Mouse (Mus musculus): ENCODE results near the gene Lrmp. TPM values are rescaled to one million over a fixed set of nuclear protein-coding genes. Genes with fewer than 3 reads are reported as not detected.

Gene Lrmp
- total and polyA plus RNA-seq, 3 experiments, result 64.3 to 70.1 TPM; not detected in 1

DNA sequence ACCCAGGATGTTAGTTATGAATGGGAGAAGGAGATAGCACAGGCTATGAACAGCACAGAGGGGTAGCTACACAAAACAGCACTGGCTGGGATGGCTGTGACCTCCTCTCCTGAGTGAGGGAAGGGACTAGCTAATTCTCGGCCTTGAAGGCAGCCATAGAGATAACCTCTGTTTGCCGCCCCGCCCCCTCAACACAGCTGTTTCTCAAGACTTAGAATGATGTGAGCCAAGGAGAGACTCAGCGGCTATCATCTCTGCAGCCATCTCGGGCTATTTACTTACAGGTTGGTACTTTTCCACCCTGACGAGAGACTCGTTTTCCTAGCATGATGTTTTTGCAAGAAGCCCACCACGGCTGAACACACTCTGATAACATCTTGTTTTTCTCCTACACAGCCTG is 47.8 kb upstream of the Lrmp start:
- Histone ChIP-seq H3K36me3 (ENCODE audit: control insufficient read depth in 1 of 2, insufficient read depth in 2 of 2, low read length in 2 of 2) (no peaks in the 10 kb centered on the region), H3K4me1 (ENCODE audit: control insufficient read depth in 1 of 2, insufficient read depth in 2 of 2, low read length in 2 of 2) (no peaks in the 10 kb centered on the region)

DNA sequence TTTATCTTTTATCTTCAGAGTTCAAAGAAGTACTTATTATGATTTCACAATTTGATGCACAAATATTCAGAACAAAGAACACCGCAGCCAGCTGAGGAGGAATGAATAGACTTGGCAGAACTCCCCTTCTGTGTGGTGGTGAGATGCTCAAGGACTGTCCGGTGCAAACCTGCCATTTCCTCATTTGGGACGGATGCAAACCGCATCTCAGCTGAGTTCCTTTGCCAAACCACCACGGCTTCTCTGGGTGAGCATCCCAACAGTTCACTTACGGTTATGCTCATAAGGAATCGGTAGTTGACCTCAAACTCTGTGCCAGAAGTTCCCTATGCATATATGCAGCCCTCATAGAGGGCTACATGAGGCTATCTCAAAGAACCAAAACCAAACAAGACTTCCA is 46.1 kb upstream of the Lrmp start:
- Histone ChIP-seq H3K27me3 (ENCODE audit: control insufficient read depth in 1 of 2, insufficient read depth in 2 of 2, low read length in 2 of 2) (peaks cover 0 to 1% of the 10 kb centered on the region in 2 experiments; a peak in 1 of 4 replicates), H3K9ac (ENCODE audit: control insufficient read depth, low read depth, low read length, poor library complexity, severe bottlenecking) (no peak overlapping the region), H3K4me1 (ENCODE audit: control insufficient read depth in 1 of 2, insufficient read depth in 2 of 2, low read length in 2 of 2) (no peaks in the 10 kb centered on the region), H3K27ac (ENCODE audit: control insufficient read depth, low read depth, low read length) (no peak overlapping the region), H3K4me3 (ENCODE audit: control insufficient read depth in 1 of 2, insufficient read depth in 1 of 2, low read depth in 2 of 2, low read length in 2 of 2) (no peak overlapping the region), H3K36me3 (ENCODE audit: control insufficient read depth in 1 of 2, insufficient read depth in 2 of 2, low read length in 2 of 2) (no peaks in the 10 kb centered on the region), H3K79me2 (ENCODE audit: control insufficient read depth, insufficient read depth, low read length, poor library complexity) (no peaks in the 10 kb centered on the region), H3K9me3 (replicated peaks; ENCODE audit: insufficient read depth, low read length) (no peaks in the 10 kb centered on the region)
- DNase-seq (ENCODE audit: low read depth, low spot score), result no peak
- TF ChIP-seq HCFC1 (IDR thresholded peaks at IDR 0.05; ENCODE audit: low read depth, low read length) (no peak), BHLHE40 (IDR thresholded peaks at IDR 0.05; ENCODE audit: borderline replicate concordance, low read depth, low read length) (no peak), ZMIZ1 (IDR thresholded peaks at IDR 0.05; ENCODE audit: low read depth, low read length) (no peak)

More for the DNA sequence above, 47.8 kb upstream of the Lrmp start:
- Histone ChIP-seq H3K9me3 (replicated peaks; ENCODE audit: insufficient read depth, low read length) (no peaks in the 10 kb centered on the region), H3K27ac (ENCODE audit: control insufficient read depth, low read depth, low read length) (no peak overlapping the region), H3K27me3 (ENCODE audit: control insufficient read depth in 1 of 2, insufficient read depth in 2 of 2, low read length in 2 of 2) (peaks cover 0 to 1% of the 10 kb centered on the region in 2 experiments; a peak in 2 of 4 replicates), H3K9ac (ENCODE audit: control insufficient read depth, low read depth, low read length, poor library complexity, severe bottlenecking) (no peak overlapping the region), H3K79me2 (ENCODE audit: control insufficient read depth, insufficient read depth, low read length, poor library complexity) (no peaks in the 10 kb centered on the region), H3K4me3 (ENCODE audit: control insufficient read depth in 1 of 2, insufficient read depth in 1 of 2, low read depth in 2 of 2, low read length in 2 of 2) (no peak overlapping the region)
- no peak for DNase-seq (ENCODE audit: low read depth, low spot score)
- TF ChIP-seq MAZ (IDR thresholded peaks at IDR 0.05; ENCODE audit: low read depth, low read length), result no peak
- no peak for TF ChIP-seq MAFK (IDR thresholded peaks at IDR 0.05; ENCODE audit: borderline replicate concordance, low read depth, low read length)
- TF ChIP-seq SIN3A (IDR thresholded peaks at IDR 0.05; ENCODE audit: low read length), result no peak
- no peak for TF ChIP-seq CHD2 (IDR thresholded peaks at IDR 0.05; ENCODE audit: low read length)
- TF ChIP-seq NELFE (IDR thresholded peaks at IDR 0.05; ENCODE audit: low read depth, low read length), result no peak
- TF ChIP-seq ETS1 (IDR thresholded peaks at IDR 0.05; ENCODE audit: low read depth, low read length), result no peak
- no peak for TF ChIP-seq TCF12 (IDR thresholded peaks at IDR 0.05; ENCODE audit: low read depth, low read length)
- TF ChIP-seq ZNF384 (IDR thresholded peaks at IDR 0.05; ENCODE audit: low read depth, low read length), result no peak
- no peak for TF ChIP-seq POLR2AphosphoS2 (IDR thresholded peaks at IDR 0.05; ENCODE audit: low read length)

GRCm38 (mm10) chr6:145069921-145070320 is 45.5 kb upstream of the Lrmp start:
- H3K4me1 ChIP-seq (ENCODE audit: control insufficient read depth in 1 of 2, insufficient read depth in 2 of 2, low read length in 2 of 2), result no peaks in the 10 kb centered on the region
- TF ChIP-seq ETS1 (IDR thresholded peaks at IDR 0.05; ENCODE audit: low read depth, low read length) (no peak), SMC3 (IDR thresholded peaks at IDR 0.05; ENCODE audit: low read depth, low read length) (no peak), UBTF (IDR thresholded peaks at IDR 0.05; ENCODE audit: borderline replicate concordance, insufficient read depth, low read depth, low read length) (no peak), ZNF384 (IDR thresholded peaks at IDR 0.05; ENCODE audit: low read depth, low read length) (no peak), USF1 (IDR thresholded peaks at IDR 0.05; ENCODE audit: low read depth, low read length) (no peak), KAT2A (conservative IDR thresholded peaks at IDR 0.05; ENCODE audit: low read depth, low read length) (no peak), JUND (IDR thresholded peaks at IDR 0.05; ENCODE audit: low read depth, low read length) (no peak), CHD1 (IDR thresholded peaks at IDR 0.05; ENCODE audit: low read depth, low read length) (no peak), GATA1 (IDR thresholded peaks at IDR 0.05; ENCODE audit: low read depth, low read length) (no peak), TCF12 (IDR thresholded peaks at IDR 0.05; ENCODE audit: low read depth, low read length) (no peak), CTCF (IDR thresholded peaks at IDR 0.05 in 2 of 3, conservative IDR thresholded peaks at IDR 0.05 in 1 of 3; ENCODE audit: control insufficient read depth in 1 of 3, insufficient read depth in 1 of 3, low read depth in 2 of 3, low read length in 3 of 3, poor library complexity in 1 of 3, severe bottlenecking in 1 of 3) (no peak), ZKSCAN1 (IDR thresholded peaks at IDR 0.05; ENCODE audit: low read depth, low read length) (no peak), POLR2AphosphoS2 (IDR thresholded peaks at IDR 0.05; ENCODE audit: low read length) (no peak), ZMIZ1 (IDR thresholded peaks at IDR 0.05; ENCODE audit: low read depth, low read length) (no peak), GABPA (IDR thresholded peaks at IDR 0.05; ENCODE audit: low read depth, low read length) (no peak), CHD2 (IDR thresholded peaks at IDR 0.05; ENCODE audit: low read length) (no peak), MAX (IDR thresholded peaks at IDR 0.05; ENCODE audit: low read length) (no peak)
- DNase-seq (ENCODE audit: low read depth, low spot score), result no peak

More at GRCm38 (mm10) chr6:145069921-145070320, 45.5 kb upstream of the Lrmp start:
- no peak overlapping the region for H3K4me3 ChIP-seq (ENCODE audit: control insufficient read depth in 1 of 2, insufficient read depth in 1 of 2, low read depth in 2 of 2, low read length in 2 of 2)
- H3K79me2 ChIP-seq (ENCODE audit: control insufficient read depth, insufficient read depth, low read length, poor library complexity), result no peaks in the 10 kb centered on the region
- peaks cover 0 to 1% of the 10 kb centered on the region in 2 experiments; a peak in 1 of 4 replicates for H3K27me3 ChIP-seq (ENCODE audit: control insufficient read depth in 1 of 2, insufficient read depth in 2 of 2, low read length in 2 of 2)
- H3K27ac ChIP-seq (ENCODE audit: control insufficient read depth, low read depth, low read length), result no peak overlapping the region
- no peaks in the 10 kb centered on the region for H3K9me3 ChIP-seq (replicated peaks; ENCODE audit: insufficient read depth, low read length)
- H3K36me3 ChIP-seq (ENCODE audit: control insufficient read depth in 1 of 2, insufficient read depth in 2 of 2, low read length in 2 of 2), result no peaks in the 10 kb centered on the region
- no peak overlapping the region for H3K9ac ChIP-seq (ENCODE audit: control insufficient read depth, low read depth, low read length, poor library complexity, severe bottlenecking)

All from MEL (cell line).